Mouse (Mus musculus) testis, adult 2 months (tissue): ENCODE results near the gene Hsd17b6. TPM values are rescaled to one million over a fixed set of nuclear protein-coding genes. Genes with fewer than 3 reads are reported as not detected.

Experiments
- H3K27ac ChIP-seq: fragments of 200-500 bp; 2 replicates; pipeline ENCODE4 v1.5.1; 2012; ENCODE audit warnings: low read depth, low read length; ENCODE audit not compliant: control insufficient read depth, insufficient read depth
- H3K27me3 ChIP-seq: fragments of 200-500 bp; 2 replicates; pipeline ENCODE4 v1.6.1; 2012; ENCODE audit warnings: mild to moderate bottlenecking, low read length, moderate library complexity; ENCODE audit not compliant: control insufficient read depth, insufficient read depth
- H3K36me3 ChIP-seq: fragments of 200-500 bp; 2 replicates; pipeline ENCODE4 v1.6.1; 2012; ENCODE audit warnings: mild to moderate bottlenecking, low read length; ENCODE audit not compliant: control insufficient read depth, insufficient read depth
- H3K4me1 ChIP-seq: fragments of 200-500 bp; 2 replicates; pipeline ENCODE4 v1.6.1; 2012; ENCODE audit warnings: low read length; ENCODE audit not compliant: control insufficient read depth, insufficient read depth
- H3K4me3 ChIP-seq: fragments of 200-500 bp; 2 replicates; pipeline ENCODE4 v1.5.1; 2012; ENCODE audit warnings: low read depth, mild to moderate bottlenecking, low read length, moderate library complexity, mixed read lengths; ENCODE audit not compliant: control insufficient read depth
- CTCF ChIP-seq: fragments of 200-500 bp; IDR thresholded peaks from 2 replicates; pipeline ENCODE4 v1.5.1; 2012; ENCODE audit warnings: low read depth, mild to moderate bottlenecking, inconsistent platforms, low read length, moderate library complexity; ENCODE audit not compliant: control insufficient read depth, insufficient read depth, insufficient replicate concordance
- POLR2A ChIP-seq: fragments of 200-500 bp; IDR thresholded peaks from 2 replicates; pipeline ENCODE4 v1.6.1; 2012; ENCODE audit warnings: low read depth, mild to moderate bottlenecking, inconsistent platforms, low read length, moderate library complexity; ENCODE audit not compliant: control insufficient read depth
- polyA plus RNA-seq: library from polyadenylated mRNA; depleted of rRNA; stranded (reverse); fragments of >200 nt; gene quantifications from 2 replicates; pipeline ENCODE4 v1.2.3, GENCODE M21; 2012

Hsd17b6 gene
- polyA plus RNA-seq, 1 experiment = not detected

DNA sequence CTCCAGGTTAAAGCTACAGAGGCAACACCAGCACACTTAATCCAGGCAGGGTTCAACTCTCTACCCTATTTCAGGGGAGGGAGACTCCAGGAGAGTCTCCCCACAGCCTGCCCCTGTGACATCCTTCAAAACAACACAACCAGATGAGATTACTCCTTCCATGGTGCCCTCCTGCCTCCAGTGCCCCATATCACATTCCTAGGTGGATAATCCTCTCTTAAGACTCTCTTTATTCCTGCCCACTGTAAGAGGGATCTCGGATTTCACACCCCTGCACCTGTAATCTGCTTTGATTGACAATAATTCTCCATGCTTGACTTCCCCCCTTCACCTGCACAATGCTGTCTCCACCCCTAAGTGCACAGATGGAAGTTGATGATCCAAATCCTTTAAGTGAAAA is 31.9 kb downstream of the Hsd17b6 start:
- Histone ChIP-seq H3K27me3 (no peaks in the 10 kb centered on the region), H3K4me3 (no peak overlapping the region), H3K36me3 (no peaks in the 10 kb centered on the region), H3K4me1 (no peaks in the 10 kb centered on the region), H3K27ac (no peak overlapping the region)
- TF ChIP-seq CTCF (no peak), POLR2A (no peak)

DNA sequence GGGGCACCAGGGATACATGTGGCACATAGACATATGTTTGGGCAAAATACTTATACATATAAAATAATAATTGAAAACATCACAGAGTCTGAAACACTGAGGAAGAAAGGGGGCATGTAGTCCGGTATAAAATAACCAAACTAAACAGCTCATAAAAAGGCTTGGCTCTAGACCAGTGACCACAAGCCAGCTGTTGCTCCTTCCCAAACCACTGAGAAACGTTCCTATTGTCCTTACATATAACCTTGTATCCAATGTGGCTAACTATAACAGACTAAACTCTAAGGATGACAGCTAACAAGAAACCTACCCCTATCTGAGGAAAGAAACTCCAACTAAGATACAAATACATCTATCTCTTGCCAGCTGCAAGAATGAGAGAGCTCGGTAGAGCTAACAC is 33.3 kb downstream of the Hsd17b6 start:
- H3K36me3 ChIP-seq = no peaks in the 10 kb centered on the region
- H3K27me3 ChIP-seq = no peaks in the 10 kb centered on the region
- no peak overlapping the region for H3K4me3 ChIP-seq
- no peaks in the 10 kb centered on the region for H3K4me1 ChIP-seq
- TF ChIP-seq CTCF (no peak), POLR2A (no peak)
- H3K27ac ChIP-seq = no peak overlapping the region

GRCm38 (mm10) chr10:127971135-127971534 is 36.3 kb downstream of the Hsd17b6 start:
- Histone ChIP-seq H3K4me1 (no peaks in the 10 kb centered on the region), H3K4me3 (no peak overlapping the region), H3K27me3 (no peaks in the 10 kb centered on the region), H3K27ac (no peak overlapping the region), H3K36me3 (no peaks in the 10 kb centered on the region)
- TF ChIP-seq POLR2A = no peak
- TF ChIP-seq CTCF = no peak

GRCm38 (mm10) chr10:127970359-127970831 is 37.0 kb downstream of the Hsd17b6 start:
- Histone ChIP-seq H3K27me3 (no peaks in the 10 kb centered on the region), H3K27ac (no peak overlapping the region), H3K36me3 (no peaks in the 10 kb centered on the region), H3K4me1 (no peaks in the 10 kb centered on the region), H3K4me3 (no peak overlapping the region)
- TF ChIP-seq POLR2A (no peak), CTCF (no peak)

GRCm38 (mm10) chr10:127969820-127970219 is 37.6 kb downstream of the Hsd17b6 start:
- Histone ChIP-seq H3K27me3 (no peaks in the 10 kb centered on the region), H3K4me1 (no peaks in the 10 kb centered on the region), H3K27ac (no peak overlapping the region), H3K36me3 (no peaks in the 10 kb centered on the region), H3K4me3 (no peak overlapping the region)
- no peak for TF ChIP-seq CTCF
- TF ChIP-seq POLR2A = no peak

DNA sequence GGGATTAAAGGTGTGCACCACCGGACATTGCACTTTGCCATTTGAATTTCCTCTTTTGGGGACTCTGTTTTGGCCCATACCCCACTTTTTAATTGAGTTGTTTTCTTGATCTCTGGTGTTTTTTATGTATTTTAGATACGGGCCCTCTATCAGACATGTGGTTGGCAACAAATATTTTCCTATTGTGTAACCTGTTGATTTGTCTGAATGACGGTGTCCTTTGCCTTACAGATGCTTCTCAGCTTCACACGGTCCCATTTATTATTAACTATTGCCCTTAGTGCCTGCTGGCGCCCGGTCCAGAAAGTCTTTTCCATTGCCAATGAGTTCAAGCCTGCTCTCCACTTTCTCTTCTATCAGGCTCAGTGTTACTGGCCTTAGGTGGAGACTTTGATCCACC is 40.9 kb downstream of the Hsd17b6 start:
- TF ChIP-seq POLR2A = no peak
- no peak for TF ChIP-seq CTCF

GRCm38 (mm10) chr10:127964004-127964403 is 43.4 kb downstream of the Hsd17b6 start:
- Histone ChIP-seq H3K4me1 (no peaks in the 10 kb centered on the region), H3K4me3 (no peak overlapping the region), H3K36me3 (no peaks in the 10 kb centered on the region), H3K27me3 (no peaks in the 10 kb centered on the region), H3K27ac (no peak overlapping the region)
- TF ChIP-seq CTCF = no peak
- no peak for TF ChIP-seq POLR2A

More for the DNA sequence above, 40.9 kb downstream of the Hsd17b6 start:
- Histone ChIP-seq H3K36me3 (no peaks in the 10 kb centered on the region), H3K4me3 (no peak overlapping the region), H3K27ac (no peak overlapping the region), H3K4me1 (no peaks in the 10 kb centered on the region), H3K27me3 (no peaks in the 10 kb centered on the region)

DNA sequence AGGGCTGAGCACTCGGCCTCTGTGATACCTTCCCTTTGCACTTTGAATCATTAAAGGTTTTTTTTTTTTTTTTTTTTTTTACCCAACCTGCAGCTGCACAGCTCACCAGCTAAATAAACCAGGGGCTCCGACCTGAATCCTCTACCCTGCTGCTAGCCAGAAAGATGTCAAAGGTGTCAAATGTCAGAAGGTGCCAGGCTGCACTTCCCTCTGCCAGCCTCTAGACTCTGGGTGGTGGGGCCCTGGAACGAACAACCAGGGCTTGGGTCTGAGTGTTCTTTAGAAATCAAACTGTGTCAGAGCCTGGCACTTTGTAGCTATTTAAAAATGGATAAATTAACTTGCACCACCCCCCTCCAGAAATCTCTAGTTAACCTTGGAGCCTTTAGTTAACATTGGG is 45.0 kb downstream of the Hsd17b6 start:
- H3K4me1 ChIP-seq = no peaks in the 10 kb centered on the region
- no peaks in the 10 kb centered on the region for H3K27me3 ChIP-seq
- H3K27ac ChIP-seq = no peak overlapping the region
- TF ChIP-seq POLR2A = no peak
- TF ChIP-seq CTCF = no peak
- no peaks in the 10 kb centered on the region for H3K36me3 ChIP-seq
- H3K4me3 ChIP-seq = no peak overlapping the region
